Mouse (Mus musculus) thymus, adult 2 months (tissue): ENCODE measurements around the gene Agbl1.

Experiments
- CTCF ChIP-seq: fragments of 200-500 bp; IDR thresholded peaks from 2 replicates; pipeline ENCODE4 v1.5.1; 2012; ENCODE audit warnings: mild to moderate bottlenecking, control low read depth, low read length, moderate library complexity, borderline replicate concordance; ENCODE audit not compliant: control insufficient read depth, poor library complexity, insufficient read depth; ENCODE audit errors: extremely low read depth
- POLR2A ChIP-seq: fragments of 200-500 bp; IDR thresholded peaks from 2 replicates; pipeline ENCODE4 v1.6.1; 2012; ENCODE audit warnings: mild to moderate bottlenecking, low read length, control low read depth, moderate library complexity; ENCODE audit not compliant: control insufficient read depth, poor library complexity, insufficient read depth; ENCODE audit errors: extremely low read depth

- TF ChIP-seq CTCF (no peak), POLR2A (no peak)
These were observed 711.8 kb downstream of the Agbl1 start for GRCm38 (mm10) chr7:76941531-76941930.
